Mouse (Mus musculus) lung, adult 2 months (tissue): ENCODE results near the gene Pea15a.

ENCODE experiments used
- CTCF ChIP-seq: fragments of 200-500 bp; IDR thresholded peaks from 2 replicates; pipeline ENCODE4 v1.5.1; 2011; ENCODE audit warnings: mild to moderate bottlenecking, low read length, control low read depth; ENCODE audit not compliant: insufficient read depth
- POLR2A ChIP-seq: fragments of 200-500 bp; IDR thresholded peaks from 2 replicates; pipeline ENCODE4 v1.6.1; 2011; ENCODE audit warnings: low read depth, mild to moderate bottlenecking, control low read depth, low read length, borderline replicate concordance; ENCODE audit errors: extremely low read depth

DNA sequence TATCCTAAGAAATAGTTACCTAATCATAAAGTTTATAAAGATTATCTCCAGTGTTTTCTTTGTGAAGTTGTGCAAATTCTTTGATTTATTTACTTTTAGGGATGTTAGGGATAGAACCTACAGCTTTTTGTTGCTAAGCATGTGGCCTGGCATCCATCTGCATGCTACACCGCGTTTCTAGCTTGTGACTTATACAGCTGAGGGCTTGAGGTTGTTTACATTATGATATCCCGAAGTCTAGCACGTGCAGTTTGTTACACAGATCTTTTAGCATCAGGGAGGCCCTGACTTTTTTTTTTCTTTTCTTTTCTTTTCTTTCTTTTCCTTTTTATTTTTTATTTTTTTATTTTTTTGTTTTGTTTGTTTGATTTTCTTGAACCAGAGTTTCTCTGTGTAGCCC is 46.6 kb downstream of the Pea15a start:
- TF ChIP-seq CTCF, result no peak
- TF ChIP-seq POLR2A, result no peak
